Mouse (Mus musculus): Measurements from ENCODE around the gene Cfap77. TPM values are rescaled to one million over a fixed set of nuclear protein-coding genes. Genes with fewer than 3 reads are reported as not detected.

The Cfap77 gene
- total and polyA plus RNA-seq, 2 experiments from 2014 or later, result 1.3 to 3.3 TPM

- DNase-seq (ENCODE audit: low spot score) (no peak), ATAC-seq (ENCODE audit: low FRiP score) (no peak)
- H3K4me2 ChIP-seq (ENCODE audit: low read depth, low read length, poor library complexity, severe bottlenecking), result peak overlapping the region; percentile 40
- H3K9ac ChIP-seq (replicated peaks; ENCODE audit: low read length, poor library complexity, severe bottlenecking), result peak overlapping the region; percentile 50; the same call in 1 of the 2 replicates
- peak overlapping the region; percentile 41 for H3K4me3 ChIP-seq (ENCODE audit: low read depth, low read length)
- no peaks in the 10 kb centered on the region; the same call in 1 of the 2 replicates for H3K4me1 ChIP-seq (ENCODE audit: insufficient read depth, low read length)
- peak overlapping the region; percentile 68 for H3K27ac ChIP-seq (ENCODE audit: low read depth, low read length)
- TF ChIP-seq CTCF (IDR thresholded peaks at IDR 0.05), result no peak
- no peaks in the 10 kb centered on the region for H3K9me3 ChIP-seq (ENCODE audit: low read length)
- H3K36me3 ChIP-seq (ENCODE audit: insufficient read depth, low read length), result peaks cover under 1% of the 10 kb centered on the region
- 19% methylated on average over 3 of the region's 3 CpGs for WGBS
- H3K27me3 ChIP-seq (ENCODE audit: insufficient read depth, low read length), result peaks cover 51% of the 10 kb centered on the region
These were observed 144.0 kb downstream of the Cfap77 start for GRCm38 (mm10) chr2:28910877-28911276.

DNA sequence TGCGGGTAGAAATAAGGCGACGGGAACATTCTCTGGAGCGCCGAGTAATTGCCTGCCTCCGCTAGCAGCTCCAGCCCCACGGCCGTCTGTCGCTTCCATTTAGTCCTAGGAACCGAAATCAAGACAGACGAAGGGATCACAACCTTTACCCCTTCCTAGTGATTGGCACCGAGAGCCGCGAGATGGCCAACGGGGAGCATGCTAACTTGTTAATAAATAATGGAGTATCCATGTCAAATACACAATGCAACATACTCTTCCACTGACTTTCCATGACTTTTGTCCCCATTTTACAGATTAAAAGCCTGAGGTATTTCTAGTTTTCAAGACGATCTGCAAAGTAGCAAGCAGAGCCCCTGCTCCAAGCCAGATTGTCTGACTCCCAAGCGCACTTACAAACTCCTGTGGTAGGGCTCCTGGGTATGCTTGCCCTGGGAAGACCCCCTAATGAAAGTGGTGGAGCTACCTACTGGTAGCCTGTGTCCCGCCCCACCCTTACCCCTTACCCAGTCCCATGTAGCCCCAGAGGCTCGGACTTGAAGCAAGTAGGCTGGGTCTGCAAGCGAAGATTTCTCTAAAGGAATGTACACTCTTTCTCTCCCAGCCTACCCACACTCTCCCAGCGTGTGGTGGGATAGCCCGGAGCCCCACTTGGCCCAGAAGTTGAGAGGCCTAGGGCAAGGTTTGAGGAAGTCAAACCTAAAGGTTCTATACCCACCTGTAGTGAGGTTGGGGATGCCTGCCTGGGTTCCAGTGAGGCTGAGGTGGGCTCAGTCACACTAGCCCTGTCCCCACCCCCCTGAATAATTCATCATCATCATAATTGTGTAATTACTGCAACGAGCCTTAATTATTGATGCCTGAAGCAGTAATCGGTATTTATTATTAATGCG lies 144.8 kb downstream of the Cfap77 start:
- H3K27me3 ChIP-seq (ENCODE audit: insufficient read depth, low read length), result peaks cover 44% of the 10 kb centered on the region
- H3K4me2 ChIP-seq (ENCODE audit: low read depth, low read length, poor library complexity, severe bottlenecking), result peak overlapping the region; percentile 40
- peak overlapping the region; percentile 27; the same call in 1 of the 2 replicates for H3K4me3 ChIP-seq (ENCODE audit: low read depth, low read length)
- no peak for ATAC-seq (ENCODE audit: low FRiP score)
- TF ChIP-seq CTCF (IDR thresholded peaks at IDR 0.05), result no peak
- H3K27ac ChIP-seq (ENCODE audit: low read depth, low read length), result peak overlapping the region; percentile 73
- H3K4me1 ChIP-seq (ENCODE audit: insufficient read depth, low read length), result no peaks in the 10 kb centered on the region; the same call in 1 of the 2 replicates
- H3K36me3 ChIP-seq (ENCODE audit: insufficient read depth, low read length), result peaks cover 6% of the 10 kb centered on the region
- H3K9ac ChIP-seq (replicated peaks; ENCODE audit: low read length, poor library complexity, severe bottlenecking), result no peak overlapping the region
- no peak for DNase-seq (ENCODE audit: low spot score)
- H3K9me3 ChIP-seq (ENCODE audit: low read length), result no peaks in the 10 kb centered on the region
- WGBS, result 11% methylated on average over 25 of the region's 25 CpGs

DNA sequence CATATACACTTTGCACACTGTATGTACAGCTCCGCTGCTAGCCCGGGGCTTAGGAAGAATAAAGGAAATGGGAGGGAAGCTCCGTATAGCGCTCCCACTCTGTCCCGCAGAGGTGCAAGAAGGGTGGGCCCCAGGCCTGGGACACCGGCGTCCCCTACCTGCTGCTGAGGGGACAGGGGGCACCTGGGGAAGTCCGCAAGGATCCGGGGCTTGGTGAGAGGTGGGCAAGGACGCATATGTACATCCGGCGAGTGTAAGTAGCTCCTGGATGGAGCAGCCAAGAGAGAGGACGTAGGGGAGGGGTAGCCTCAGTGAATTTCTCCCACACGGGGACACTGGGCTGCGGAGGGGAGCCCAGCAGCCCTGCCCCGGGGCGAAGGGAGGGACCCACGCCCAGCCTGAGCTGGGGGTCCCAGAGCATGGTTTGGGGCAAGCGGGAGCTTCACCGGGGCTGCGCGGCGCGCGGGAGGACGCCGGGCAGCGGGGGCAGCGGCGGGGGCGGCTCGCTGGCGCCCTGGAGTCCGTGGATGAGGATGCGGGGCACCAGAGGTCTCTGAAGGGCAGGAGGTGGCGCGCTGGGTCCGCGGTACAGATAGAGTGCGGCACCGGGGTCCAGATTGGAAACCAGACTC lies 145.6 kb downstream of the Cfap77 start:
- WGBS, result under 1% methylated on average over 25 of the region's 41 CpGs
- H3K4me3 ChIP-seq (ENCODE audit: low read depth, low read length), result peak overlapping the region; percentile 27

DNA sequence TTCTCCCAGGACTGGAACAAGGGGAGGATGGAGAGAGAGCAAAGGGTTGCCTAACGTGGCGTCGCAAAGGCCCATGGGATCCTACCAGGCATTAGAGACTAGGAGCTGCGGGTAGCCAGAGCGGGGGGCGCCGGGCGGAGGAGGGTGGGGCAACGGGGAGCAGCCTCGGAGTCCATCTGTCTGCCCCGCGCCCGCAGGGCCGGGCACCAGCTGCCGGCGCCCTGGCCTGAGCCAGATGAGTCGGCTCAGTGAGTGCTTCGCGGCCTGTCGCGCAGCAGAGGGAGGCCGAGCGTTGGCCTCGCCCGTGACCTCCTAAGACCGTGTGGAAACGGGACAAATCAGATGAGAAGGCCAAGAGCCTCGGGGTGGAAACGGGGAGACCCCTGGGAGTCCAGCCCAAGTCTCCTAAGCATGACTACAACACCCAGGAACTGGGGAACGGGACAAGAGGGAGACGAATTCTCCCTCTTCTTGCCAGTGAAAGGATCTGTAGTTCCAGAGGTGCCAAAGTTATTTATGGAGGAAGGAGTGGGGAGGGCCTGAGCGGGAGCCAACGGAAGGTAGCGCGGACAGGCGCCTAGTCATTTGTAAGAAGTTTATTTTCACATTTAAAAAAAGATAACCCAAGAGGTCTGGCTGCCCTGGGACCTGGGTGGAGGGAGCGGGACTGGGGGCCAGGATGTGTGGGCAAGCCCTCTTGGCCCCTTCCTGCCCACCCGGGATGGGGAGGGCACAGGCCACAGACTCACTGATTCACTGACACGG lies 146.3 kb downstream of the Cfap77 start:
- Histone ChIP-seq H3K4me3 (ENCODE audit: low read depth, low read length) (peak overlapping the region; percentile 27), H3K4me1 (ENCODE audit: insufficient read depth, low read length) (no peaks in the 10 kb centered on the region; the same call in 1 of the 2 replicates), H3K36me3 (ENCODE audit: insufficient read depth, low read length) (peaks cover 6% of the 10 kb centered on the region), H3K4me2 (ENCODE audit: low read depth, low read length, poor library complexity, severe bottlenecking) (peak overlapping the region; percentile 40), H3K27ac (ENCODE audit: low read depth, low read length) (peak overlapping the region; percentile 73), H3K27me3 (ENCODE audit: insufficient read depth, low read length) (peaks cover 30% of the 10 kb centered on the region), H3K9ac (replicated peaks; ENCODE audit: low read length, poor library complexity, severe bottlenecking) (peak overlapping the region; percentile 37), H3K9me3 (ENCODE audit: low read length) (no peaks in the 10 kb centered on the region)
- no peak for TF ChIP-seq CTCF (IDR thresholded peaks at IDR 0.05)
- ATAC-seq (ENCODE audit: low FRiP score) (no peak), DNase-seq (ENCODE audit: low spot score) (no peak)
- 2% methylated on average over 39 of the region's 39 CpGs for WGBS

More for the DNA sequence above, 145.6 kb downstream of the Cfap77 start:
- no peak for ATAC-seq (ENCODE audit: low FRiP score)
- Histone ChIP-seq H3K9ac (replicated peaks; ENCODE audit: low read length, poor library complexity, severe bottlenecking) (peak overlapping the region; percentile 37), H3K4me2 (ENCODE audit: low read depth, low read length, poor library complexity, severe bottlenecking) (peak overlapping the region; percentile 40), H3K27me3 (ENCODE audit: insufficient read depth, low read length) (peaks cover 37% of the 10 kb centered on the region), H3K27ac (ENCODE audit: low read depth, low read length) (peak overlapping the region; percentile 73), H3K9me3 (ENCODE audit: low read length) (no peaks in the 10 kb centered on the region), H3K4me1 (ENCODE audit: insufficient read depth, low read length) (no peaks in the 10 kb centered on the region; the same call in 1 of the 2 replicates), H3K36me3 (ENCODE audit: insufficient read depth, low read length) (peaks cover 6% of the 10 kb centered on the region)
- no peak for DNase-seq (ENCODE audit: low spot score)
- no peak for TF ChIP-seq CTCF (IDR thresholded peaks at IDR 0.05)

DNA sequence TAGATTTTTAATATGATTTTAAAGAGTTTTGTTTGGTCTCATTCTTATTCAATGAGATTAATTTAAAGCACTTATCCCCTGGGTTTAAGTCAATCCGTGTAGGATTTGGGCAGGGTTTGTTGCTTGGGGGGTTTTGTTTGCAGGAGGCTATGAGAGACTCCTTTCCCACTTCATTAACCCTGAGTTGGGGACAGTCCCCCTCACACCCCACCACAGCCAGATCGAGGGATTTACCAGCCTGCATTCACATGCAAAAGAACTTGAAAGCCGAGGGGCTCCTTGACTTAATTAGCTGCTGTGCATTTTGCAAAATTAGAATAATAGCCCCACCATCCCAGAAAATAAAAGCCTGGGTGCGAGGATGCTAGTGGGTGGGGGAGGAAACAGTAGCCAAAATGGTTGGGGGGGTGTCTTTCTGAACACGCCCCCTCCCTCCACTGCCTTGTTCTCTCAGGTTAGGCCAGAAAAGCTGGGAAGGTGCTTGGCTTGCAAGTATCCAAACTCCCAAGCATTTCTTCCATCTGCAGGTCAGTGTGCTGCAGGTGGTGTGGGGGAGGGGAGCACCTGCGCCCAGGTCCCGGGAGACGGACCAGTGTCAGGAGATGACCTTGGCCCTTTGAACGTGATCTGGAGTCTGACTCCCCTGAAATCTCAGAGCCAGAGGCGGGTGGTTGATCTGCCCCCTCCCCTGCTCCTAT lies 147.0 kb downstream of the Cfap77 start:
- Histone ChIP-seq H3K9me3 (ENCODE audit: low read length) (no peaks in the 10 kb centered on the region), H3K27me3 (ENCODE audit: insufficient read depth, low read length) (peaks cover 30% of the 10 kb centered on the region), H3K9ac (replicated peaks; ENCODE audit: low read length, poor library complexity, severe bottlenecking) (peak overlapping the region; percentile 37; the same call in 1 of the 2 replicates), H3K27ac (ENCODE audit: low read depth, low read length) (peak overlapping the region; percentile 73), H3K4me1 (ENCODE audit: insufficient read depth, low read length) (no peaks in the 10 kb centered on the region; the same call in 1 of the 2 replicates), H3K4me2 (ENCODE audit: low read depth, low read length, poor library complexity, severe bottlenecking) (peak overlapping the region; percentile 40), H3K36me3 (ENCODE audit: insufficient read depth, low read length) (peaks cover 6% of the 10 kb centered on the region), H3K4me3 (ENCODE audit: low read depth, low read length) (peak overlapping the region; percentile 27)
- DNase-seq (ENCODE audit: low spot score), result no peak
- ATAC-seq (ENCODE audit: low FRiP score), result no peak
- WGBS, result 10% methylated on average over 10 of the region's 10 CpGs
- no peak for TF ChIP-seq CTCF (IDR thresholded peaks at IDR 0.05)
